7 mouse cellular contexts compared by ENCODE assay signal in the genomic region with DNA sequence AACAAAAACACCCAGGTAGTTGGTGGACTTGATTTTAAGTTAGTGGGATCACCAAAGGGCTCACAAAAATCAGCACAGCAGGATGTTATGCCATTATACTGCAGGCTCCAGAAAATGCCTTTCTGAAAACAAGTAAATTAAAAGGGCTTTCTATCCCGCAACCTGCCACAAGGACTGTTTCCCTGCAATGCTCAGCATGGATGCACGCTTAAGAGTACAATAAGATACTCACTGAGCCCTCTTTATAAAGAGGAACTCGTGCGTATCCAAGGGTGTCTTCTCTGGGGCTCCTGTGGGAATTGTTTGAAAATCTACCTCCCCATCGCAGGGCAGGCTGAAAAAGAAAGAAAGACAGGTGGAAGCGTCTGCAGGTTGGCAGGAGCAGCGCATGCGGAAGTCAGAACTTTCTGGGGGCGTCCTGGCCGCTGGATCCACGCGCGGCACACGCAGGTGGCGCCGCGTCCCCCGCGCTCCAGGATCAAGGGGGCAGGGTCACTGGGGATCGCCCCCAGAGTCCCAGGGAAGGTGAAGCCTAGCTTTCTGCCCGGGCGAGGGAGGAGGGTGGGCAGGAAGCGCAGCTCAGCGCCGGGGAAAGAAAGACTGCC. TPM values are rescaled to one million over a fixed set of nuclear protein-coding genes. Genes with fewer than 3 reads are reported as not detected.
DNase-seq lines count a peak whose midpoint lies in the region; ATAC-seq and TF ChIP-seq lines count a peak whose summit lies in the region.

No protein-coding gene starts in this region.

- H3K4me2 ChIP-seq in forebrain, embryonic 11.5 days (ENCODE audit: low read depth, low read length, severe bottlenecking), result peak overlapping the region; percentile 75
- H3K4me2 ChIP-seq in midbrain, postnatal 0 days (ENCODE audit: low read depth, low read length, poor library complexity, severe bottlenecking), result peak overlapping the region; percentile 98

- H3K27ac ChIP-seq in liver, adult 2 months (replicated peaks; ENCODE audit: insufficient read depth, low read depth, low read length), result no peak overlapping the region
- H3K27ac ChIP-seq in bone marrow, adult 2 months (ENCODE audit: control insufficient read depth, insufficient read depth, low read depth, low read length, poor library complexity), result no peak overlapping the region; the same call in 1 of the 2 replicates
- peak overlapping the region; percentile 31 for H3K27ac ChIP-seq in forebrain, embryonic 11.5 days (ENCODE audit: low read depth, low read length)
- H3K27ac ChIP-seq in midbrain, postnatal 0 days (ENCODE audit: low read depth, low read length), result peak overlapping the region; percentile 62; the same call in 1 of the 2 replicates

- no peak for TF ChIP-seq CTCF in liver, adult 2 months (IDR thresholded peaks at IDR 0.05; ENCODE audit: low read depth, low read length)
- TF ChIP-seq CTCF in bone marrow, adult 2 months (IDR thresholded peaks at IDR 0.05; ENCODE audit: control insufficient read depth, insufficient read depth, low read length), result no peak
- TF ChIP-seq CTCF in midbrain, postnatal 0 days (IDR thresholded peaks at IDR 0.05), result peak; percentile 64

- H3K79me2 ChIP-seq in liver, adult 2 months (ENCODE audit: control insufficient read depth, insufficient read depth, low read length), result no peaks in the 10 kb centered on the region

- no peaks in the 10 kb centered on the region for H3K36me3 ChIP-seq in liver, adult 2 months (ENCODE audit: control insufficient read depth, insufficient read depth, low read length)
- no peaks in the 10 kb centered on the region; the same call in 1 of the 2 replicates for H3K36me3 ChIP-seq in forebrain, embryonic 11.5 days (ENCODE audit: control insufficient read depth, insufficient read depth, low read length)
- no peaks in the 10 kb centered on the region for H3K36me3 ChIP-seq in midbrain, postnatal 0 days (ENCODE audit: insufficient read depth, low read length)

- ATAC-seq in forebrain, embryonic 11.5 days (replicated peaks; ENCODE audit: low FRiP score), result peak; percentile 32
- peak; percentile 50; the same call in 1 of the 2 replicates for ATAC-seq in midbrain, postnatal 0 days (ENCODE audit: low FRiP score)

- no peaks in the 10 kb centered on the region for H3K9me3 ChIP-seq in forebrain, embryonic 11.5 days (ENCODE audit: control insufficient read depth, low read length)
- H3K9me3 ChIP-seq in midbrain, postnatal 0 days (ENCODE audit: low read length), result no peaks in the 10 kb centered on the region

- DNase-seq in liver, adult 2 months (ENCODE audit: extremely low read depth, low read depth, low spot score), result no peak
- DNase-seq in liver, result no peak
- DNase-seq in forebrain, embryonic 11.5 days (ENCODE audit: low spot score), result no peak
- peak; percentile 74 to 78 for DNase-seq in layer of hippocampus, postnatal 36 days
- peak; percentile 54 for DNase-seq in midbrain, postnatal 0 days (ENCODE audit: low spot score)
- DNase-seq in gastrocnemius, postnatal 10 days, result no peak

- no peak for TF ChIP-seq POLR2A in liver, adult 2 months (IDR thresholded peaks at IDR 0.05; ENCODE audit: extremely low read depth, insufficient read depth, low read length)
- TF ChIP-seq POLR2A in bone marrow, adult 2 months (IDR thresholded peaks at IDR 0.05; ENCODE audit: borderline replicate concordance, control insufficient read depth, low read depth, low read length), result no peak

- peaks cover 9% of the 10 kb centered on the region for H3K27me3 ChIP-seq in liver, adult 2 months (ENCODE audit: control insufficient read depth, insufficient read depth, low read length)
- H3K27me3 ChIP-seq in forebrain, embryonic 11.5 days (ENCODE audit: control insufficient read depth, insufficient read depth, low read length), result no peaks in the 10 kb centered on the region
- no peaks in the 10 kb centered on the region for H3K27me3 ChIP-seq in midbrain, postnatal 0 days (ENCODE audit: insufficient read depth, low read length)

- H3K4me1 ChIP-seq in liver, adult 2 months (ENCODE audit: control insufficient read depth, insufficient read depth, low read length), result peaks cover 1% of the 10 kb centered on the region; the same call in 1 of the 2 replicates
- no peaks in the 10 kb centered on the region for H3K4me1 ChIP-seq in bone marrow, adult 2 months (ENCODE audit: control insufficient read depth, insufficient read depth, low read length)
- peaks cover 6% of the 10 kb centered on the region; the same call in 1 of the 2 replicates for H3K4me1 ChIP-seq in forebrain, embryonic 11.5 days (replicated peaks; ENCODE audit: control insufficient read depth, insufficient read depth, low read length)
- no peaks in the 10 kb centered on the region for H3K4me1 ChIP-seq in midbrain, postnatal 0 days (ENCODE audit: insufficient read depth, low read length)

- H3K9ac ChIP-seq in liver, adult 2 months (ENCODE audit: low read depth, low read length), result peak overlapping the region; percentile 63
- H3K9ac ChIP-seq in forebrain, embryonic 11.5 days (ENCODE audit: low read length), result peak overlapping the region; percentile 86
- peak overlapping the region; percentile 61 for H3K9ac ChIP-seq in midbrain, postnatal 0 days (replicated peaks; ENCODE audit: low read length, poor library complexity, severe bottlenecking)

- 11% methylated on average over 25 of the region's 25 CpGs for WGBS in liver, adult 2 months
- 2% methylated on average over 23 of the region's 25 CpGs for WGBS in bone marrow, adult 2 months
- WGBS in forebrain, embryonic 11.5 days, result 0% methylated on average over 25 of the region's 25 CpGs
- under 1% methylated on average over 20 of the region's 25 CpGs for WGBS in midbrain, postnatal 0 days

- H3K4me3 ChIP-seq in liver, adult 2 months (ENCODE audit: insufficient read depth, low read depth, low read length), result peak overlapping the region; percentile 79
- peak overlapping the region; percentile 52 for H3K4me3 ChIP-seq in bone marrow, adult 2 months (replicated peaks; ENCODE audit: control insufficient read depth, low read depth, low read length)
- H3K4me3 ChIP-seq in forebrain, embryonic 11.5 days (ENCODE audit: low read depth, low read length), result peak overlapping the region; percentile 77
- H3K4me3 ChIP-seq in midbrain, postnatal 0 days (ENCODE audit: low read depth, low read length), result peak overlapping the region; percentile 80

RNA-seq across cellular contexts. Expression of gene Ccnjl, which starts 0.4 kb away (rescaled TPM):
- 0.07 and 0.09 TPM in 2 replicates for total RNA-seq in liver, adult 2 months (2014; rRNA removed)
- 0.10 and 0.20 TPM in 2 replicates for polyA plus RNA-seq in liver, adult 2 months (2012; rRNA removed)
- polyA plus RNA-seq in bone marrow, adult 2 months (2011; ENCODE audit: insufficient read depth, insufficient read length, low replicate concordance, missing spikeins), result 0.57 and 0.61 TPM in 2 replicates
- polyA plus RNA-seq in forebrain, embryonic 11.5 days (2014; fragmentation: Nextera tagmentation; extraction: Ambion mirVana), result 30.7 and 32.3 TPM in 2 replicates
- total RNA-seq in layer of hippocampus, postnatal 36 days (2021), result 10 to 100 TPM in 1 of 2 experiments, 1 to 10 TPM in 1; 8.3 to 11.3 TPM
- total RNA-seq in midbrain, postnatal 0 days (2014; rRNA removed), result 2.2 and 4.4 TPM in 2 replicates
- 3.1 and 3.2 TPM in 2 replicates for polyA plus RNA-seq in midbrain, postnatal 0 days (2015; fragmentation: Nextera tagmentation; extraction: Ambion mirVana)
- total RNA-seq in gastrocnemius, postnatal 10 days (2021), result 1 to 10 TPM; 1.0 to 1.3 TPM

RNA-seq across cellular contexts. Expression of gene C1qtnf2, which starts 54.1 kb away (rescaled TPM):
- 1.2 and 1.5 TPM in 2 replicates for total RNA-seq in liver, adult 2 months (2014; rRNA removed)
- 1.4 and 2.6 TPM in 2 replicates for polyA plus RNA-seq in liver, adult 2 months (2012; rRNA removed)
- polyA plus RNA-seq in bone marrow, adult 2 months (2011; ENCODE audit: insufficient read depth, insufficient read length, low replicate concordance, missing spikeins), result not detected in 2 replicates
- 1.1 and 1.6 TPM in 2 replicates for polyA plus RNA-seq in forebrain, embryonic 11.5 days (2014; fragmentation: Nextera tagmentation; extraction: Ambion mirVana)
- 1 to 10 TPM; 1.2 to 1.6 TPM for total RNA-seq in layer of hippocampus, postnatal 36 days (2021)
- total RNA-seq in midbrain, postnatal 0 days (2014; rRNA removed), result 15.0 and 15.9 TPM in 2 replicates
- polyA plus RNA-seq in midbrain, postnatal 0 days (2015; fragmentation: Nextera tagmentation; extraction: Ambion mirVana), result 21.4 and 22.4 TPM in 2 replicates
- total RNA-seq in gastrocnemius, postnatal 10 days (2021), result 10 to 100 TPM; 27.9 to 31.1 TPM

RNA-seq across cellular contexts. Expression of gene 4933415A04Rik, which starts 58.7 kb away (rescaled TPM):
- not detected in 2 replicates for total RNA-seq in liver, adult 2 months (2014; rRNA removed)
- polyA plus RNA-seq in liver, adult 2 months (2012; rRNA removed), result not detected in 2 replicates
- polyA plus RNA-seq in bone marrow, adult 2 months (2011; ENCODE audit: insufficient read depth, insufficient read length, low replicate concordance, missing spikeins), result 1.1 and 3.2 TPM in 2 replicates
- polyA plus RNA-seq in forebrain, embryonic 11.5 days (2014; fragmentation: Nextera tagmentation; extraction: Ambion mirVana), result 7.4 and 8.5 TPM in 2 replicates
- total RNA-seq in layer of hippocampus, postnatal 36 days (2021), result 1 to 10 TPM; 1.3 to 2.5 TPM
- 0.27 and 0.85 TPM in 2 replicates for total RNA-seq in midbrain, postnatal 0 days (2014; rRNA removed)
- polyA plus RNA-seq in midbrain, postnatal 0 days (2015; fragmentation: Nextera tagmentation; extraction: Ambion mirVana), result 1.6 and 2.3 TPM in 2 replicates
- under 1 TPM; 0.26 to 0.45 TPM for total RNA-seq in gastrocnemius, postnatal 10 days (2021)

Comparison
In these comparisons a context has a peak if more than half of its experiments do, and no peak if none do; other contexts are left out.
1. DNase-seq: peak in layer of hippocampus, postnatal 36 days (2 of 2) and midbrain, postnatal 0 days (single experiment); none in liver, adult 2 months (single experiment), liver (single experiment), forebrain, embryonic 11.5 days (single experiment) and gastrocnemius, postnatal 10 days (single experiment).
2. H3K27ac ChIP-seq: peak in forebrain, embryonic 11.5 days (single experiment) and midbrain, postnatal 0 days (single experiment); none in liver, adult 2 months (single experiment) and bone marrow, adult 2 months (single experiment).
3. Peak in every context shown above with its lines, with median percentiles within 50 percentile points of each other: H3K4me3 ChIP-seq and H3K9ac ChIP-seq.